Mouse (Mus musculus) heart, embryonic 11.5 days (tissue): ENCODE data around the gene Rps23. TPM values are rescaled to one million over a fixed set of nuclear protein-coding genes. Genes with fewer than 3 reads are reported as not detected.

Experiments used
- ATAC-seq: fragments of 200-750 bp; cut with Nextera tagmentation; replicated peaks from 2 replicates; pipeline ENCODE4 v1.8.0; 2017; ENCODE audit warnings: moderate library complexity; ENCODE audit not compliant: insufficient number of reproducible peaks, low FRiP score, low TSS enrichment
- H3K27ac ChIP-seq: fragments of 300-500 bp; sonication (generic); 2 replicates; pipeline ENCODE4 v1.5.1; 2014; ENCODE audit warnings: mild to moderate bottlenecking, low read depth, low read length
- H3K27me3 ChIP-seq: fragments of 300-500 bp; sonication (generic); 2 replicates; pipeline ENCODE4 v1.6.1; 2014; ENCODE audit warnings: mild to moderate bottlenecking, low read length, mixed read lengths; ENCODE audit not compliant: control insufficient read depth, insufficient read depth
- H3K36me3 ChIP-seq: fragments of 300-500 bp; sonication (generic); 2 replicates; pipeline ENCODE4 v1.6.1; 2014; ENCODE audit warnings: mild to moderate bottlenecking, low read length, moderate library complexity, mixed read lengths; ENCODE audit not compliant: control insufficient read depth, insufficient read depth
- H3K4me1 ChIP-seq: fragments of 300-500 bp; sonication (generic); 2 replicates; pipeline ENCODE4 v1.6.1; 2014; ENCODE audit warnings: low read length; ENCODE audit not compliant: control insufficient read depth, insufficient read depth
- H3K4me2 ChIP-seq: fragments of 300-500 bp; sonication (generic); 2 replicates; pipeline ENCODE4 v1.6.1; 2014; ENCODE audit warnings: mild to moderate bottlenecking, moderate library complexity
- H3K4me3 ChIP-seq: fragments of 300-500 bp; sonication (generic); 2 replicates; pipeline ENCODE4 v1.5.1; 2014; ENCODE audit warnings: low read depth, low read length
- H3K9ac ChIP-seq: fragments of 300-500 bp; sonication (generic); 2 replicates; pipeline ENCODE4 v1.6.1; 2014; ENCODE audit warnings: mild to moderate bottlenecking, low read depth, low read length, moderate library complexity
- H3K9me3 ChIP-seq: fragments of 300-500 bp; sonication (generic); replicated peaks from 2 replicates; pipeline ENCODE4 v1.6.1; 2016; ENCODE audit warnings: low read length; ENCODE audit not compliant: control insufficient read depth
- WGBS: fragments of 180-500 bp; shearing (Covaris S2); extraction: QIAGEN DNeasy Blood & Tissue Kit; methylation state at CpG from one replicate; pipeline ENCODE4 v1.1.7; 2014; ENCODE audit not compliant: insufficient replicate concordance; 5-methylcytosine and 5-hydroxymethylcytosine counted together
- polyA plus RNA-seq: library from polyadenylated mRNA; unstranded; fragments of >200 nt; fragmentation: Nextera tagmentation; extraction: Ambion mirVana; gene quantifications from 2 replicates; pipeline ENCODE4 v1.2.1, GENCODE M21; 2014

Gene Rps23
- polyA plus RNA-seq, 1 experiment from 2014 or later: 199 TPM

GRCm38 (mm10) chr13:90960591-90960990 lies 37.8 kb downstream of the Rps23 start:
- Histone ChIP-seq H3K9me3 (no peaks in the 10 kb centered on the region), H3K4me2 (no peak overlapping the region), H3K9ac (no peak overlapping the region), H3K27me3 (no peaks in the 10 kb centered on the region), H3K4me1 (no peaks in the 10 kb centered on the region), H3K27ac (no peak overlapping the region), H3K4me3 (no peak overlapping the region), H3K36me3 (no peaks in the 10 kb centered on the region)
- 89% methylated on average over 8 of the region's 8 CpGs for WGBS
- ATAC-seq: no peak

- no peaks in the 10 kb centered on the region for H3K36me3 ChIP-seq
- no peaks in the 10 kb centered on the region for H3K27me3 ChIP-seq
- WGBS: 51% methylated on average over 10 of the region's 10 CpGs
- no peak overlapping the region for H3K4me2 ChIP-seq
- no peak for ATAC-seq
- no peaks in the 10 kb centered on the region for H3K4me1 ChIP-seq
- no peak overlapping the region for H3K9ac ChIP-seq
- H3K4me3 ChIP-seq: no peak overlapping the region
- no peak overlapping the region for H3K27ac ChIP-seq
- no peaks in the 10 kb centered on the region for H3K9me3 ChIP-seq
Measured at GRCm38 (mm10) chr13:90962836-90963760, 40.3 kb downstream of the Rps23 start.

- Histone ChIP-seq H3K9ac (no peak overlapping the region), H3K36me3 (no peaks in the 10 kb centered on the region), H3K4me1 (no peaks in the 10 kb centered on the region), H3K27me3 (no peaks in the 10 kb centered on the region), H3K27ac (no peak overlapping the region), H3K9me3 (no peaks in the 10 kb centered on the region), H3K4me3 (no peak overlapping the region), H3K4me2 (no peak overlapping the region)
- no peak for ATAC-seq
- WGBS: 87% methylated on average over 4 of the region's 4 CpGs
Measured at GRCm38 (mm10) chr13:90964511-90964910, 41.8 kb downstream of the Rps23 start.

GRCm38 (mm10) chr13:90965996-90966395 lies 43.2 kb downstream of the Rps23 start:
- Histone ChIP-seq H3K36me3 (no peaks in the 10 kb centered on the region), H3K4me2 (no peak overlapping the region), H3K9me3 (no peaks in the 10 kb centered on the region), H3K27ac (no peak overlapping the region), H3K27me3 (no peaks in the 10 kb centered on the region), H3K4me3 (no peak overlapping the region), H3K9ac (no peak overlapping the region), H3K4me1 (no peaks in the 10 kb centered on the region)
- ATAC-seq: no peak
- 64% methylated on average over 8 of the region's 8 CpGs for WGBS

GRCm38 (mm10) chr13:90967422-90967821 lies 44.7 kb downstream of the Rps23 start:
- no peaks in the 10 kb centered on the region for H3K36me3 ChIP-seq
- H3K27me3 ChIP-seq: no peaks in the 10 kb centered on the region
- no peak overlapping the region for H3K4me3 ChIP-seq
- no peak overlapping the region for H3K27ac ChIP-seq
- no peak overlapping the region for H3K9ac ChIP-seq
- H3K4me1 ChIP-seq: no peaks in the 10 kb centered on the region
- 10% methylated on average over 4 of the region's 4 CpGs for WGBS
- H3K4me2 ChIP-seq: no peak overlapping the region
- no peaks in the 10 kb centered on the region for H3K9me3 ChIP-seq
- no peak for ATAC-seq

- H3K9me3 ChIP-seq: no peaks in the 10 kb centered on the region
- WGBS: 76% methylated on average over 4 of the region's 4 CpGs
- H3K4me3 ChIP-seq: no peak overlapping the region
- no peak overlapping the region for H3K4me2 ChIP-seq
- no peak overlapping the region for H3K9ac ChIP-seq
- H3K36me3 ChIP-seq: no peaks in the 10 kb centered on the region
- H3K27ac ChIP-seq: no peak overlapping the region
- no peaks in the 10 kb centered on the region for H3K4me1 ChIP-seq
- no peaks in the 10 kb centered on the region for H3K27me3 ChIP-seq
- no peak for ATAC-seq
Measured at GRCm38 (mm10) chr13:90968940-90969339, 46.2 kb downstream of the Rps23 start.

GRCm38 (mm10) chr13:90970259-90971017 lies 47.7 kb downstream of the Rps23 start:
- Histone ChIP-seq H3K27me3 (no peaks in the 10 kb centered on the region), H3K36me3 (no peaks in the 10 kb centered on the region), H3K9me3 (no peaks in the 10 kb centered on the region), H3K4me2 (no peak overlapping the region), H3K9ac (no peak overlapping the region), H3K27ac (no peak overlapping the region), H3K4me1 (no peaks in the 10 kb centered on the region), H3K4me3 (no peak overlapping the region)
- WGBS: 50% methylated on average over 10 of the region's 10 CpGs
- no peak for ATAC-seq

GRCm38 (mm10) chr13:90973409-90973808 lies 50.7 kb downstream of the Rps23 start:
- H3K9me3 ChIP-seq: no peaks in the 10 kb centered on the region
- no peaks in the 10 kb centered on the region for H3K4me1 ChIP-seq
- H3K4me2 ChIP-seq: no peak overlapping the region
- no peak overlapping the region for H3K4me3 ChIP-seq
- no peak for ATAC-seq
- 61% methylated on average over 7 of the region's 7 CpGs for WGBS
- H3K36me3 ChIP-seq: no peaks in the 10 kb centered on the region
- no peak overlapping the region for H3K9ac ChIP-seq
- no peaks in the 10 kb centered on the region for H3K27me3 ChIP-seq
- H3K27ac ChIP-seq: no peak overlapping the region
